Mouse (Mus musculus) embryonic facial prominence, embryonic 12.5 days (tissue): ENCODE data around the gene Cyfip2. TPM values are rescaled to one million over a fixed set of nuclear protein-coding genes. Genes with fewer than 3 reads are reported as not detected.

ENCODE experiments used
- ATAC-seq: fragments of 200-750 bp; cut with Nextera tagmentation; 2 replicates; pipeline ENCODE4 v1.8.0; 2017; ENCODE audit not compliant: insufficient number of reproducible peaks, insufficient read depth, low FRiP score, low TSS enrichment
- H3K27ac ChIP-seq: fragments of 300-500 bp; sonication (generic); 2 replicates; pipeline ENCODE4 v1.5.1; 2016; ENCODE audit warnings: mild to moderate bottlenecking
- H3K27me3 ChIP-seq: fragments of 300-500 bp; sonication (generic); 2 replicates; pipeline ENCODE4 v1.6.1; 2016; ENCODE audit warnings: mild to moderate bottlenecking, moderate library complexity
- H3K36me3 ChIP-seq: fragments of 300-500 bp; sonication (generic); 2 replicates; pipeline ENCODE4 v1.6.1; 2016; ENCODE audit warnings: mild to moderate bottlenecking
- H3K4me1 ChIP-seq: fragments of 300-500 bp; sonication (generic); 2 replicates; pipeline ENCODE4 v1.6.1; 2016
- H3K4me2 ChIP-seq: fragments of 300-500 bp; sonication (generic); replicated peaks from 2 replicates; pipeline ENCODE4 v1.6.1; 2016; ENCODE audit warnings: mild to moderate bottlenecking, moderate library complexity
- H3K4me3 ChIP-seq: fragments of 300-500 bp; sonication (generic); 2 replicates; pipeline ENCODE4 v1.5.1; 2016; ENCODE audit warnings: mild to moderate bottlenecking
- H3K9ac ChIP-seq: fragments of 300-500 bp; sonication (generic); 2 replicates; pipeline ENCODE4 v1.6.1; 2016; ENCODE audit warnings: mild to moderate bottlenecking, moderate library complexity
- H3K9me3 ChIP-seq: fragments of 300-500 bp; sonication (generic); 2 replicates; pipeline ENCODE4 v1.6.1; 2016; ENCODE audit warnings: mild to moderate bottlenecking, moderate library complexity
- WGBS: fragments of 180-500 bp; shearing (Covaris S2); methylation state at CpG from one replicate; pipeline ENCODE4 v1.1.7; 2016; 5-methylcytosine and 5-hydroxymethylcytosine counted together
- polyA plus RNA-seq: library from polyadenylated mRNA; unstranded; fragments of >200 nt; fragmentation: Nextera tagmentation; extraction: Ambion mirVana; gene quantifications from 2 replicates; pipeline ENCODE4 v1.2.1, GENCODE M21; 2016

The Cyfip2 gene
- polyA plus RNA-seq, 1 experiment from 2014 or later = 16.0 TPM

- no peaks in the 10 kb centered on the region for H3K4me1 ChIP-seq
- no peak for ATAC-seq
- H3K9ac ChIP-seq = no peak overlapping the region
- no peaks in the 10 kb centered on the region for H3K36me3 ChIP-seq
- WGBS = 56% methylated on average over 7 of the region's 7 CpGs
- H3K9me3 ChIP-seq = no peaks in the 10 kb centered on the region
- no peak overlapping the region for H3K4me2 ChIP-seq
- H3K27me3 ChIP-seq = no peaks in the 10 kb centered on the region
- H3K4me3 ChIP-seq = no peak overlapping the region
- no peak overlapping the region for H3K27ac ChIP-seq
Observed at GRCm38 (mm10) chr11:46321559-46321958, 8.9 kb upstream of the Cyfip2 start.

GRCm38 (mm10) chr11:46314534-46314933, 1.9 kb upstream of the Cyfip2 start:
- no peaks in the 10 kb centered on the region for H3K9me3 ChIP-seq
- H3K4me2 ChIP-seq = no peak overlapping the region
- no peak overlapping the region for H3K4me3 ChIP-seq
- no peak overlapping the region for H3K9ac ChIP-seq
- H3K27ac ChIP-seq = no peak overlapping the region
- WGBS = 78% methylated on average over 7 of the region's 7 CpGs
- H3K27me3 ChIP-seq = 0 out of 2 replicates have a peak, but pooled peaks cover 11% of the 10 kb centered on the region
- H3K36me3 ChIP-seq = no peaks in the 10 kb centered on the region
- H3K4me1 ChIP-seq = peaks cover 18% of the 10 kb centered on the region
- ATAC-seq = no peak

- H3K9ac ChIP-seq = no peak overlapping the region
- 69% methylated on average over 6 of the region's 6 CpGs for WGBS
- H3K9me3 ChIP-seq = no peaks in the 10 kb centered on the region
- ATAC-seq = no peak
- peaks cover 18% of the 10 kb centered on the region for H3K4me1 ChIP-seq
- H3K4me3 ChIP-seq = no peak overlapping the region
- no peak overlapping the region for H3K27ac ChIP-seq
- H3K36me3 ChIP-seq = no peaks in the 10 kb centered on the region
- no peak overlapping the region for H3K4me2 ChIP-seq
- 0 out of 2 replicates have a peak, but pooled peaks cover 11% of the 10 kb centered on the region for H3K27me3 ChIP-seq
Observed at GRCm38 (mm10) chr11:46313851-46314250, 1.2 kb upstream of the Cyfip2 start.

GRCm38 (mm10) chr11:46311703-46312522, 746 bp downstream of the Cyfip2 start:
- whole genome bisulfite sequencing = under 1% methylated on average over 55 of the region's 71 CpGs
- 0 out of 2 replicates have a peak overlapping the region, but pooled peaks have one; percentile 7 for H3K27ac ChIP-seq

GRCm38 (mm10) chr11:46311181-46311702, 1.4 kb downstream of the Cyfip2 start:
- Histone ChIP-seq H3K4me1 (peaks cover 18% of the 10 kb centered on the region), H3K9me3 (no peaks in the 10 kb centered on the region), H3K4me2 (peak overlapping the region; percentile 94), H3K4me3 (peak overlapping the region; percentile 65), H3K27me3 (0 out of 2 replicates have a peak, but pooled peaks cover 11% of the 10 kb centered on the region), H3K9ac (peak overlapping the region; percentile 68), H3K36me3 (no peaks in the 10 kb centered on the region), H3K27ac (0 out of 2 replicates have a peak overlapping the region, but pooled peaks have one; percentile 7)
- 11% methylated on average over 14 of the region's 14 CpGs for WGBS
- ATAC-seq = no peak

More at GRCm38 (mm10) chr11:46311703-46312522, 746 bp downstream of the Cyfip2 start:
- 0 out of 2 replicates have a peak, but pooled peaks cover 11% of the 10 kb centered on the region for H3K27me3 ChIP-seq
- H3K4me1 ChIP-seq = peaks cover 18% of the 10 kb centered on the region
- ATAC-seq = peak; percentile 67
- H3K9me3 ChIP-seq = no peaks in the 10 kb centered on the region
- peak overlapping the region; percentile 94 for H3K4me2 ChIP-seq
- H3K36me3 ChIP-seq = no peaks in the 10 kb centered on the region
- H3K9ac ChIP-seq = peak overlapping the region; percentile 68
- H3K4me3 ChIP-seq = peak overlapping the region; percentile 65

GRCm38 (mm10) chr11:46310647-46311063, 2.0 kb downstream of the Cyfip2 start:
- WGBS = 59% methylated on average over 5 of the region's 5 CpGs
- Histone ChIP-seq H3K27me3 (0 out of 2 replicates have a peak, but pooled peaks cover 11% of the 10 kb centered on the region), H3K27ac (no peak overlapping the region), H3K4me2 (peak overlapping the region; percentile 94), H3K9me3 (no peaks in the 10 kb centered on the region), H3K4me1 (peaks cover 18% of the 10 kb centered on the region), H3K4me3 (peak overlapping the region; percentile 65; the same call in 1 of the 2 replicates), H3K9ac (no peak overlapping the region), H3K36me3 (no peaks in the 10 kb centered on the region)
- ATAC-seq = no peak

- no peak overlapping the region for H3K4me3 ChIP-seq
- no peak for ATAC-seq
- H3K9me3 ChIP-seq = no peaks in the 10 kb centered on the region
- H3K9ac ChIP-seq = no peak overlapping the region
- 0 out of 2 replicates have a peak, but pooled peaks cover 11% of the 10 kb centered on the region for H3K27me3 ChIP-seq
- peak overlapping the region; percentile 94 for H3K4me2 ChIP-seq
- H3K4me1 ChIP-seq = peaks cover 19% of the 10 kb centered on the region
- H3K36me3 ChIP-seq = no peaks in the 10 kb centered on the region
- no peak overlapping the region for H3K27ac ChIP-seq
- WGBS = 48% methylated on average over 10 of the region's 10 CpGs
Observed at GRCm38 (mm10) chr11:46309808-46310555, 2.7 kb downstream of the Cyfip2 start.

GRCm38 (mm10) chr11:46309111-46309741, 3.4 kb downstream of the Cyfip2 start:
- no peaks in the 10 kb centered on the region for H3K9me3 ChIP-seq
- H3K9ac ChIP-seq = no peak overlapping the region
- 0 out of 2 replicates have a peak, but pooled peaks cover 7% of the 10 kb centered on the region for H3K27me3 ChIP-seq
- peaks cover 21% of the 10 kb centered on the region for H3K4me1 ChIP-seq
- no peak overlapping the region for H3K4me3 ChIP-seq
- 69% methylated on average over 20 of the region's 20 CpGs for WGBS
- no peaks in the 10 kb centered on the region for H3K36me3 ChIP-seq
- 0 out of 2 replicates have a peak overlapping the region, but pooled peaks have one; percentile 0 for H3K4me2 ChIP-seq
- no peak overlapping the region for H3K27ac ChIP-seq
- ATAC-seq = no peak

- Histone ChIP-seq H3K27ac (no peak overlapping the region), H3K4me3 (no peak overlapping the region), H3K36me3 (no peaks in the 10 kb centered on the region), H3K4me1 (peaks cover 21% of the 10 kb centered on the region), H3K9me3 (no peaks in the 10 kb centered on the region), H3K9ac (no peak overlapping the region), H3K4me2 (0 out of 2 replicates have a peak overlapping the region, but pooled peaks have one; percentile 0), H3K27me3 (0 out of 2 replicates have a peak, but pooled peaks cover 7% of the 10 kb centered on the region)
- ATAC-seq = no peak
- WGBS = 89% methylated on average over 11 of the region's 11 CpGs
Observed at GRCm38 (mm10) chr11:46308271-46308974, 4.2 kb downstream of the Cyfip2 start.

GRCm38 (mm10) chr11:46307768-46308167, 4.9 kb downstream of the Cyfip2 start:
- H3K27me3 ChIP-seq = 0 out of 2 replicates have a peak, but pooled peaks cover 7% of the 10 kb centered on the region
- 85% methylated on average over 7 of the region's 7 CpGs for WGBS
- H3K9me3 ChIP-seq = no peaks in the 10 kb centered on the region
- no peak overlapping the region for H3K27ac ChIP-seq
- H3K9ac ChIP-seq = no peak overlapping the region
- no peak for ATAC-seq
- no peak overlapping the region for H3K4me2 ChIP-seq
- H3K4me3 ChIP-seq = no peak overlapping the region
- H3K36me3 ChIP-seq = no peaks in the 10 kb centered on the region
- peaks cover 21% of the 10 kb centered on the region for H3K4me1 ChIP-seq
